Mouse (Mus musculus) E14TG2a.4 (cell line): ENCODE measurements at regions not wholly inside any gene's neighbourhood (a gene's known extent, or its start where the extent isn't known, plus 50 kb on each side); places are given as distances from the start of the nearest gene placed in this dataset.

ENCODE experiments used
- CTCF ChIP-seq: conservative IDR thresholded peaks from 2 replicates; pipeline ENCODE4 v1.5.1; 2014; ENCODE audit warnings: low read length
- NANOG ChIP-seq: IDR thresholded peaks from 2 replicates; pipeline ENCODE4 v1.6.1; 2014; ENCODE audit warnings: borderline replicate concordance, low read length, mixed read lengths

GRCm38 (mm10) chr15:59772595-59772994, 243.8 kb downstream of the 4933412E24Rik start:
- TF ChIP-seq CTCF: no peak
- TF ChIP-seq NANOG: no peak
